Mouse (Mus musculus) T-helper 1 cell (primary cell): Measurements from ENCODE around the gene Nfia.

Experiments used
- in situ Hi-C: fragments of 300-600 bp; cut with MboI, MseI; formaldehyde crosslinking; loops from one replicate; pipeline ENCODE4 v1.15.1; 2025; ENCODE audit warnings: high pct_unique_total_duplicates

The Nfia gene

DNA sequence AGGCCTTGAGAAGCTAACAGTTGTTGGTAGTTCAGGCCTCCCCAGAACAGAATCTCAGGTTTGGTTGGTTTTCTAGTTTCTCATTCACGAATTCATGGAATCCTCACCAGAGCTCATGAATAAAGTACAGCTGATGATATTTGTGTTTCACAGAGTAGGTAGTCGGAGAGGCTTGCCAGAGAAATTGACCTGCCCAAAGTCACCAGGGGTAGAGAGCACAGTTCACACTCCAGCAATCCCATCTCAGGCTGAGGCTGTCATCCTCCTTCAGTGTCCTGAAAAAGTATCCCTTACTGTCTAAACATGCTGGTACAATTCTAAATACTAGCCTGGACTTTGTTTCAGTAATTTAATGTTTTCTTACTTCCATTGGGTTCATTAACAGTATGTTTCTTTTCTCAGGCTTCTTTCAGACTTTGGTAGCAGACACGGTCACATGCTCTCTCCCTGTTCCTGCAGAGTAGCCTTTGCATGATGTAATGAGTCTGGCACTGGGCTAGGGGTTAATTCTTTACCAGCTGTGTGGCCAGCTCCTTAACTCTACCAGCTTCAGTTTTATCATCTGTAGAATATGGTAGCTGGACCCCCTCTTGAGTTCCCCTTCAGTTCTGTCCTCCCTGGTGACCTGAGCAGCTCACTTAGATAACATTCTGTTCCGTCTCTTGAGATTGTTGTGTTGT, 7.1 kb upstream of the Nfia start:
- in situ Hi-C loops: loop anchor here (5.0 kb wide), 1 partner anchor 92 kb away; no protein-coding TSS in a partner anchor

DNA sequence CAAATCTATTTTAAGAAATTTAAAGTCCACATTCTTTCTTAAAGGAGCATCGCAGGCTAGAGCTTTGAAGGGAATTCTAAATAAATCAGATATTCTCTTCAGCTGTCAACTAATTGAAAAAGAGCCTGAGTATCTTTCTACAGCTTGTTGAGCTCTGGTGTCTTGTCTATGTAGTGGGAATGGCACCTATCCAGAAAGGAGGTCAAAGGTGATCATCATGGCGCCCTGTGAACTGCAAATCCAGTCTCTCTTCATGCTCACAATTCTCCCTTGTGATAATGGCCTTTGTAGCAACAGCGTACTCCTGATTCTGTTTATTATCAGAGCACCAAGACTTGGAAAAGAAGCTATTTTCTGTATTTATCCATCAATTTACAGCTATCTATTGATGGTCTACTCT, 6.4 kb upstream of the Nfia start:
- in situ Hi-C loops: loop anchor here (5.0 kb wide), 1 partner anchor 91 kb away; no protein-coding TSS in a partner anchor

DNA sequence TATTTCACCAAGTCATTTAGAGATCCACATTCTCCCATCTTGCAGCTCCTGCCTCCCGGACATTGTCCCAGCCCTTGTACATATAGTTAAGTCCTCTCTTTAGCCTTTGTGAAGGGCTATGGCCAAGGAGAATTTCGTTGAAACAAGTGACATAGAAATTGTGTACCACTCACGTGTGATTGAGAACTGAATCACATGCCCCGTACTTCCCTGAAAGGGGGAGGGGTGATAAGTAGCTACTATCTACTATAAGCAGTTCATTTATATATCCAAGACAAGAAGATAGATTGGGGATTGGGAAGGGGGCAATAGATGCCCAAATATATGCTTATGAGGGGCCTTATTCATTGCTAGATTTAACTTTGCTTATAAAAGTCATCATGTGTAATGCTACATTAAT, 5.5 kb upstream of the Nfia start:
- in situ Hi-C loops: loop anchor here (5.0 kb wide), 1 partner anchor 90 kb away; no protein-coding TSS in a partner anchor

DNA sequence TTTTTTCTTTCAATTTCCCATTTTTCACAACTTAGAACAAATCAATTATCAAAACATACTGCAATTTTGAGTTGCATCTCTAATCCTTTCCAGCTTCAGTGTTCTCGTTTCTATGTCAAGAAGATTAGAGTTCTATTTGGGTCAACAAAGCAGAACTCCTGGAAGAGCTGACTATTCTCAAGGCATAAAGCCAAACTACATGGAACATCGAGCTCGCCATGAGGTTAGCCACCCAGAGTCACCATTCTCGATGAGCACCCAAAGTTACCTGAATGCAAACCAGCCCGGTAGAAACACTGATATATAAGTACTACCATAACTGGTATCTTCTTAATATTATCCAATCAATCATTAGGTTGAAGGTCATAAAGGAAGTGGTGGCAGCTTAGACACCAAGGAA, 5.0 kb upstream of the Nfia start:
- in situ Hi-C loops: loop anchor here (5.0 kb wide), 1 partner anchor 90 kb away; no protein-coding TSS in a partner anchor

DNA sequence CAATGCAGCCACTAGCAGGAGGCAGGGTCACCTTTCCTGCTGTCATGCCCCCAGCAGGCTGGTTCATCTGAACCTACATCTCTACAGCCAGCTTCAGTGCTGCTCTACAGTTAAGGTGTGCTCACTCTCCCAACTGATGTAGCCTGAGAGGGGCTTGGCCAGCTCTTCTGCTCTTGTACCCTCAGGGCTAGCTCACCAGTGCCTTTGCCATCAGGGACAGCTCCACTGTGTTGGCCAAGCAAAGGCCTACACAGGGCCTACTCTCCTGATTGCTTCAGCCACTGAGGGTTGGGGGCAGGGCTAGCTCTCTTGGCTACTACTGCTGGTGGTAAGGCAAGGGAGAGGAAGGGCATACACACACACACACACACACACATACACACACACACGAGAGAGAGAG, 2.7 kb upstream of the Nfia start:
- in situ Hi-C loops: loop anchor here (5.0 kb wide), 1 partner anchor 87 kb away; no protein-coding TSS in a partner anchor

DNA sequence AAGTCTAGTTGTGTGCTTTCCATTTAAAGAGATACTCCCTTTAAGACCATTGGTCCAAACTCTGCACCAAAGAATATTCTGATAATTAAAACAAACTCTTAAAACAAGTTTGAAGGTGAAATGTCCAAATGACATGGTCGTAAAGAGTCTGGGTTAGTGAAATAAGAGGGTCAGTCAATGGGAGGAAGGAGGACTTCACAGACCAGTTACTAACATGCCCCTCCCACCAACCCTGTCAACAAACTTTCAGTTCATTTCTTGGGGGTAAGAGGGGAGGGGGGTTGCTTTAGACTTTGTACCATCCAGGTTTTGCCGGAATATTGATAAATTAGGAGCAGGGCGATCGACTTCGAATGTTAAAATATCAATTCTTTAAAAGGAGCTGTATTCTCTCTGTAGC, 1.1 kb upstream of the Nfia start:
- in situ Hi-C loops: no loop called here

DNA sequence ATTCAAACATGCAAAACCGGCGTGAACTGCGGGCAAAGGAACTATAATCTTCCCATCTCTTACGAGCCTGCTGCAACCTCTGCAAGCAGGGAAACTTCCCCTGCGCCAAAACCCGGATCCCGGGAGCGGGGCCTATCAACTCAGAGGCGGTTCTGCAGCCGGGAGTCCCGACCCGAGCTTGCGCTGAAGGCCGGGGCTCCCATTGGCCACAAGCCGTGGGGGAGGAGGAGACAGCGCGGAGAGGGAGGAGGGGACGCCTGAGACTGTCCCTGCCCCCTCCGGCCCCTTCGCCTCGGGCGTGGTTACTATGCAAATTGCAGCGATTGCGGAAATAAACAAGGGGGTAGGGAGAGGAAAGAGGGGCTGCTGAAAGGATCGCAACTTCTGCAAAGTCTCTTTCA, 450 bp upstream of the Nfia start:
- in situ Hi-C loops: no loop called here

DNA sequence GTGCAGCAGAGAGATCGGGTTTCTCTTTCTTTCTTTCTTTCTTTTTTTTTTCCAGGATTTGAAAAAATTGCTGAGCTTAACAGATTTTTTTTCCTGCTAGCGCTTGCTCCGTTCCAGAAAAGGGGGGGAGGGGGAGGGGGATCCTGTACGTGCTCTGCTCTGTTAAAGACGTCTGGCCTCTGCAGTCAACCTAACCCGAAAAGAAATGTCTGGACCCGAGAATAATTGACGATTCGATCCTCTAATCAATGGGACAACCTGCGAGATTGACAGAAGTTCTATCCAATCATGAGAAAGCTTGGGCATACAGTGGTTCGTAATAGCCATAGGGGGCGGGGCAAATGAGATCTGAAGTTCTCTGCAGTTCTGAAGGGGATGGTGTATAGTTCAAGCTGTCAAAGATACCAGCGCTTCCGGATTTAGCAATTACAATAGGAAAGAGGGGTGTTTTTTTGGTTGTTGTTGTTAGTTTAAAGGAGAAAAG, 618 bp downstream of the Nfia start:
- in situ Hi-C loops: no loop called here

DNA sequence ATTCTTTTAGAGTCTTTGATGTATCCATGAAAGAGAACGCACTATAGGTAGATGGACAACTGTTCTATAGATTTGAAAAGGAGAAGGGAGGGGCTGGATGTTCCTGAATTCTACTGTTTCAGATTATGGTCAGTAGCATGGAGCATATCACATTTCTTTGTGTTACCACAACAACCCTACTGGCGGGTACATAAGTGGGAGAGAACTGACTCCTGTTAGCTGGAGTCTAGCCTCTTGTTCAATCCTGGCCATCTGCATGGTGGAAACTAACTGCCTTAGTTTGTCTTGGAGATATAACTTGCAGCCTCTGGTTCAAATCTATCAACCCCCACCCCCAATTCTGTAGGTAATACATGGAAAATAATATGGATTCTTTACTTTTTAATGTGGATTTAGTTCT, 1.3 kb downstream of the Nfia start:
- in situ Hi-C loops: no loop called here

DNA sequence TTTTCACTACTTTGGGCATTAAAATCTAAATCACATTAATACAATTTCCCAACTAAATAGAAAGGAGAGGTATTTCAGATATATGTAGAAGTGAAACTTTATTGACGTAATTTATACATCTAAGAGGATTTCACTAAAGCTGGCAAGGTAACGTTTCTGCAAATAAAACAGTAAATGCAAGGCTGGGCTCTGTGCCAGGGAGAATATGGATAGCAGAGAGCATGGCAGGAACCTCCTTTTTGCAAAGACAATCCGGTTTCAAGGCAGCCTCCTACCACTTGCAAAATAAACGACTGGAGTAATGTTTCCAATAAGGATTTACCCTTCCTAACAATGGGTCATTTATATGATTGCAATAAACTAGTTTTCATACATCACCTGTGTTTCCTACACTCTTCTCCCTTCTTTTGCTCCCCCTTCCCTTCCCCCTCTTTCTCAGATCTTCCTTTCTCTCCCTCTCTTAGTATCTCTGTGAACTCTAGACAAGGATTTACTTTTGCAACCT, 2.0 kb downstream of the Nfia start:
- in situ Hi-C loops: no loop called here

DNA sequence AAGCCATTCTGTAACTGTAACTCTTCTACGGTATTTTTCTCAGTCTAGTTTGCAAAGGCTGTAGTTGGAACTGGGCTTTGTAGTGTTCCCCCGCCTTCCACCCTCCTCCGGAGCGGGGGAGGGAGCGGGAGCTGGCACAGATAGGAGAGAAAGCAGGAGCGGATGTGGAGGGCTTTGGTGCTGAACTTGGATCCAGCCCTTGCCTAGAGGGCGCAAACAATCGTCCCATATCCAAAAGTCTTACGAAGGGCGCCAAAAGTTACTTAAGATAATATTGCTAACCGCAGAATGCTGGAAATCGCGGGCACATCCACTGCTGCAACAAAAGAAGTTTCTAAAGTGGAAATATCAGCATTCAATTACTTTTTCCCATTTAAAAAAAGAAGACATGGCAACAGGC, 2.5 kb downstream of the Nfia start:
- in situ Hi-C loops: no loop called here

DNA sequence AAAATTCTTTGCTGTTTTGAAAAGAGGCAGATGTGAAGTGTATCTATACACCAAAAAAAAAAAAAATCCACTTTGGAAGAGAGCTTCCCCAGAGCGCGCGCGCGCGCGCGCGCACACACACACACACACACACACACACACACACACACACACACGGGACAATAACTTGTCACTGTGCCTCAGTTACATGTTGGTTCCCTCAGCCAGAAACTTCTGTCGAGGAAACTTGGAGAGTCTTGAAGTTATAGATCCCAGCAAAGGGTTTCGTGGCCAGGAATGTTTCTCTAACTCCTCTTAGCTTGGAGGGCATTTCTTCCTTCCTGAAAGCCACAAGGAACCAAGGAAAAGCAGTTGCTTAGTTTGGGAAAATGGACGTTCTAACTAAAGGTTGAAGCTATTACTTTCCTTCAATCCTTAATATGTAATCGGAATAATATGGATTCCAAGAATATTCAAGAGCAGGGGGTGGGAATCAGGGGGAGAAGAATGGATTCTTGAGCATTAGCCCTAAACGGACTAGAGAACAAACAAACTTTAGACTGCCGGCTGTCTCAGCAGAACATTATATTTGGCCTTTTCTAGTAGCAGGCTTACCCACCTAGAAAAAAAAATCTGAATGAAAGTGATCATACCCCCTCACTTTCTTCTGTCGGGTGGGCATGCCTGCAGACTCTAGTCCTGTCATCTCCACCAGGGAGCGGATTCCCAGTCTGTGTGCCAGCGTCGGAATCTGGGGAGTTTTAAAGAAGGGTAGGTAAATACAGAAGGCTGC, 3.1 kb downstream of the Nfia start:
- in situ Hi-C loops: no loop called here

DNA sequence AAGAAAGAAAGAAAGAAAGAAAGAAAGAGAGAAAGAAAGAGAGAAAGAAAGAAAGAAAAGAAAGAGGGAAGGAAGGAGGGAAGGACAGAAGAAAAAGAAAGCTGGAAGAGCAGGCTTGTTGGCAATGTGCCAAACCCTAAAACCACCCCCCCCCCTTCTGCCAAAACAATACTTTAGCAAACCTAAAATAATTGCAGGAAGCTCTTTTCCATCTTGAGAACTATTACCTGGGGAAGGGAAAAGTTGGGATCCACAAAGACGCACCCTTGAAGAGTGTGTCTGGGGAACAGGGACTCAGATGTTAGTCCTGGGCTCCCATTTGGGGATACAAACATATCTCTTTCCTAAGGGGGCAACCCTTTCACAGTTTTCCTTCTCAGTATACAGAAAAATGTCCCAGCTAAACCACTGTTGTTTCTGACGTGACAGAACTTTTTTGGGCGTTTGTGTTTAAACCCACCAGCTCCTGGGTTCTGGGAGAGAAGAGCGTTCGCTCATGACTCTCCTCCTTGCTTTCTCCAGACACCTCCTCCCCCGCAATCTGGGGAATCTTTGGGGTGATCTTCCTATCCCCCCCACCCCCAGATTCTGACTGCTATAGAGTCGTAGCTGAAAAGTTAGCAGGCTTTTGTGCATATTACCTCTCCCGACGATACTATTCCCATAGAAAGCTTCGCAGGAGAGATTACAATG, 4.0 kb downstream of the Nfia start:
- in situ Hi-C loops: no loop called here

DNA sequence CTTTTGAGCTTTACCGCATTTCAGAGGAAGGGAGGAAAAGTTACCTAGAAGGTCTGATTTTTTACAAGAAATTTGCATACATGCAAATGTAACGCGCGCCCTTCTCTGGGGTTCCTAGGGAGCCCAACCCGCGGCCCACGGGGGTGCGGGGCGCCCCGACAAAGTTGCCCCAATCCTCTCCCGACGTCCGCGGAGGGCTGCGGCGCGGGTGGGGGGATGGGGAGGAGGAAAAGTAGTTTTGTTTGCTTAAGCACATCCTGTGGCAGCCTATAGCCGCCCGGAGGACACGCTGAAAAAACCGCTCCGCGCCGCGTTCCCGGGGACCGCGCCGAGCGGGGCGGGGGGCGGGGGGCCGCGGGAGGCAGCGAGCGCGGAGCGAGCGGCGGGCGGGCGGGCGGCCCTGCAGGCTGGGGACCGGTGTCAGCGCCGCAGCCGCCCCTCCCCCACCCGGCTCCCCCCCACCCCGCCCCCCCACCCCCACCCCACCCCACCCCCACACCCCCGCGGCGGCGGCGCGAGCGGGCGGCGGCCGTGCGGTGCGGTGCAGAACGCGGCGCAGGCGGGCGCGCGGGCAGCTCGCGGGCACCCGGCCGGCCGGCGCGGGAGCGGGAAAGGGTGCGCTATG, 4.7 kb downstream of the Nfia start:
- in situ Hi-C loops: no loop called here

DNA sequence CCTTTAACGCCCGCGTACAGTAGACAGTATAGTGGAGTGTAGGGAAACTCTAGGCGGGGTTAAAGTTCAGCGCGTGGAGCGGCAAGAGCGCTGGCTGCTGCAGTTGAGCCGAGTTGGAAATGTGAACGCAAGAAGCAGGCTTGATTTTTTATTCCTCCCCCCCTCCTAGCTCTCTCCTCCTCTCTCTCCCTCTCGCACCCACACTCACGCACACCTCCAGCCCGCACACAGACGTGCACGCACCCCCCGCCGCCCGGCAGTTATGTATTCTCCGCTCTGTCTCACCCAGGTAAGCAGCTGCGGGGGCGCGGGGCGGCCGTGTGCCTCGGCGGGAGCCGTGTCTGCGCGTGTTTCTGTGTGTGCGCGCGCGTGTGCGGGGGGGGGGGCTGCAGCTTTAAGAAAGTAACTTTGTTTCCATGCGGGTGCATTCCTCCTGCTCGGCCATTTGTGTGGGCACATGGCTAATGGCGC, 5.2 kb downstream of the Nfia start, which contains the start of gene E130114P18Rik:
E130114P18Rik (minus strand) TSS at position 373 of the 471 bp plus-strand sequence.
- in situ Hi-C loops: no loop called here

DNA sequence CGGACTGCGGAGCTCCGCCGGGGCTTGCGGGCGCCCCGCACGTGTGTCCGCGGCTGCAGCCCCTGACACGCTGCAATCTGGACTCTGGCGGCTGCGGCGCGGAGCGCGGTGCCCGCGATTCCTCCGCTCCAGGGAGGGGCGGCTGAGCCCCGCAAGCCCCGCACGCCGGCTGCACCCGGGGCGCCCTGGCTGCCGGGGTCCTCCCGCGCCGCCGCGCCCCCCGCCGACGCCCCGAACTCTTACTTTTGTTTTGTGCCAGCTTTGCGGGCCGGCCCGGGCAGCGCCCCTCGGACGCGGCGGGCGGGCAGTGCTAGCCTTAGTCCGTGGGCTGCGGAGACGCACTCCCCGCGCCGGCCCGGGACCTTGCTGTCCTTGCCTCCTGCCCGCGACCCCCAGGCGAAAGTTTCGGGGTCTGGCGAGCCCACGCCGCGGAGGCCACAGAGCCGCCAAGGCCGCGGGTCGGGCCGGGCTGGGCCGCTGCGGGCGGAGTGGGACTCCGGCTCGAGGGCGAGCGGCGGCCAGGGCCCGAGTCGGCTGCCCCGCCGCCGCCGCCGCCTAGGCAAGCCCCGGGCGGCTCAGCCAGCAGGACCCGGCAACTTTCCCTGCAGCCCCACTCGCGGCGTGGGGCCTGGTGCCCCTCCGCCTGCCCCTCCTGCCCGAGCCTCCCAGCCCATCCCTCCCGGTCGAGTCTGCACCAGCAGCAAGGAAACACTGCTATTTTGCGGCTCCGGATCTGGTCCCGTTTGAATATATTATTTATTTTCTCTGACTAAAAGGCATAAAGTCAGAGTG, 5.9 kb downstream of the Nfia start:
- in situ Hi-C loops: no loop called here

DNA sequence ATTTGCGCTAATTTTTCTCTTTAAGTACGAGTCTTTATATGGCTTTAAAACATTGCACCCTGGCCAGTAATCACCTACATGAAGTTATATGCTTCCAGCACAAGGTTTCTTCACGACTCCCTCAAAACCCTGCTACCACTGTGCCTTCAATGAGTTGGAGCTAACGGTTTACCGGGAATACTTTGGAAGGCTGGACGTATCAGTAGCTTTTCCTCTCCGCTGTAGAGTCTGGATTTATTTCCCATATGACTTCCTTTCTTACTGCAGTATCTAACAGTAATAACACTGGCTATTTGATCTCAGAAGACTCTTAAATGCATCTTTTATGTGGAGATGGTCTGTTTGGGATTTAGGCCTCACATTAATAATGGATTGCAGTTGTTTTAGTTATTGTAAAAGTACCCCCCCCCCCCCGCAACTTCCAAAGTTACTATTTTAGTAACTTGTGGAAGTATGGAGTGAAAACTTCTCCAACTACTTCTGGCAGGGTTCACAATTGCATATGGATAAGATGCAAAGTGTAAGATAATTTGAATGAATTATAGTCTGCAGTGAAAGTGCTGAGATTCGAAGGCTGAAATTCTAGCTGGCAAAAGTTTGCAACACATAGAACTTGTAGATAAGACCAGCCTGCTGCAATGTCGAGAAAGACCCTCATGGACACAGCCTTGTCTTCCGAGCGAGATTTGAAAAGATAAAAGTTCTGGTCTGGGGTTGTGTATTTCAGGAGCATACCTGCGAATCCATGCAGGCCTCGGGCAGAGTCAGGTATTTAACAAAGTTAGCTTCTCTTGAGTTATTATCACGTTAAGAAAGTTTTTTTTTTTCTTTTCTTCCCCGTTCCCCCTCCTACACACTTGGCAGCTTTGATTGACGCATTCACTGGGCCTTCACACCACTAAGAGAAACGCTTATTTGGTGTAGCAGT, 6.7 kb downstream of the Nfia start:
- in situ Hi-C loops: no loop called here

DNA sequence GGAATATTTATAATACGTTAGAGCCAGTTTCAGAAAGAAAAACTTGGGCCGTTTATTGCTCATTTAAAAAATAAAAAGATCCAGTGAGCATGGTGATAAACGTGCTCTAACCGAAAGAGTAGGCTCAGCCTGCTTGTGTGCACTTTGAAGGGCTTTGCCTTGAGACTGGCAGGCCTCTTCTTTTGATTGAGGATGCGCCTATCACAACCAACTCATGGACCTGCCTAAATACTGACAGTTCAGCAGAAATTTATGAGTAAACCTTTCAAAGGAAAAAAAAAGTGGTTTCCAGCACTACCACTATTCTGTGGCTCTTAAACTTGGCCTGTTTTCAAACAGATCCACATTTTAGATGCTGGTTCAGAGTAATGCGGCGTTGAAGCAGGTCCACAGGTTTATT, 7.5 kb downstream of the Nfia start:
- in situ Hi-C loops: no loop called here

DNA sequence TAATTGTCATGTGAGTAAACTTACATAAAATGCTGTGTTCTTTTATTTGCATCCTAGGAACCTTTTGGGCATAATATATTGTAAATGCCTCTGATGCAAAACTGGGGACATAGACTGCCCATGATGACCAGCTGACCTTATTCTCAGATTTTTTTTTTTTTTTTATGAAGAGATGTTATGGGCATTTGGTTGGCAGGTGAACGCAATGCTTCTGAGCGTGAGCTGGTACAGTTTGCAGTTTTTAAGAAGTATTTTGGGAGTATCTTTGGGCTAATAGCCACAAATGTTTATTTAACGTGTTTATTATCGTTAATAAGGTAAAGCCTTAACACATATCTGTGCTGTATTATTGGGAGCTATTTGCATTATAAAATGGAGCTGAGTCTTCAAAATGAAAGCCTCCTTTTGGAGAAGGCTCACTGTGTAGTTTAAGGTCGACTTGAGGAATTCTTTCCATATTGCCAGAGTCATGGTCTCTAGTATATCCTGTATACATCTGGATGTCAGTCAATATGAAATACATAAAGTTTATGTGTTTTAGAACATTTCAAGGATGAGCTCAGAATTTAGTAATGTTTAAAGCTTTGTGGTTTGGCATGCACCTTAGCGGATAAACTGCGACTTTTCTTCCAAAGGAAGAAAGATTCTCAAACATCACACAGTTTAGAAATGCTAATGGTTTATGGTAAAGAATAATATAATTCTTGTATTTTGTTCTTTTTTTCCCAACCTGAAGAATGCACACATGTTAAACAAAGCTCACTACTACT, 8.3 kb downstream of the Nfia start:
- in situ Hi-C loops: no loop called here
